Mouse (Mus musculus) gastrocnemius, postnatal 36 days (tissue): ENCODE results near the gene Speer1. TPM values are rescaled to one million over a fixed set of nuclear protein-coding genes. Genes with fewer than 3 reads are reported as not detected.
"Not testable (repeated sequence)": the region's sequence is repeated elsewhere in the genome, so short reads cannot be mapped to it uniquely, and the experiment has no call there.

Experiments
- DNase-seq, 2 experiments: peaks; one replicate each; pipeline ENCODE4 v3.0.0; 2022
- intact Hi-C: fragments of 180-260 bp; cut with DNase I; formaldehyde crosslinking; loops from one replicate; pipeline ENCODE4 v1.15.1; 2025
- long read RNA-seq, 2 experiments: library from polyadenylated mRNA; stranded (forward); transcript quantifications; one replicate each; pipeline ENCODE4 v2.0.0; 2021
- total RNA-seq, 2 experiments: library from RNA; stranded (reverse); gene quantifications; 2 replicates each; pipeline ENCODE4 v1.2.3; 2021

The Speer1 gene
- not detected for total RNA-seq
- long read RNA-seq, experiment 1: 0 reads
- long read RNA-seq, experiment 2: 0 reads

- DNase-seq, intact Hi-C loops: not testable (repeated sequence)
Measured at GRCm38 (mm10) chr5:11341216-11341615, at the start of gene Speer1. Gene Speer1, plus strand, starts transcription at chr5:11341516.

Other genes with a start within 250 kb of the Speer1 start
- gene Gm8879, start 213.9 kb upstream of the Speer1 start, total RNA-seq: not detected
- gene Gm5861, start 158.4 kb upstream of the Speer1 start, total RNA-seq: not detected
- not detected for gene Gm8890, start 85.5 kb upstream of the Speer1 start, total RNA-seq
- not detected for gene Gm8897, start 74.9 kb downstream of the Speer1 start, total RNA-seq
- not detected for gene Gm8906, start 161.2 kb downstream of the Speer1 start, total RNA-seq